Mouse (Mus musculus) T-helper 1 cell (primary cell): Measurements from ENCODE around the gene Pigk.
"Not testable (repeated sequence)": the region's sequence is repeated elsewhere in the genome, so short reads cannot be mapped to it uniquely, and the experiment has no call there.

Experiments
- in situ Hi-C: fragments of 300-600 bp; cut with MboI, MseI; formaldehyde crosslinking; loops from one replicate; pipeline ENCODE4 v1.15.1; 2025; ENCODE audit warnings: high pct_unique_total_duplicates

Pigk gene

DNA sequence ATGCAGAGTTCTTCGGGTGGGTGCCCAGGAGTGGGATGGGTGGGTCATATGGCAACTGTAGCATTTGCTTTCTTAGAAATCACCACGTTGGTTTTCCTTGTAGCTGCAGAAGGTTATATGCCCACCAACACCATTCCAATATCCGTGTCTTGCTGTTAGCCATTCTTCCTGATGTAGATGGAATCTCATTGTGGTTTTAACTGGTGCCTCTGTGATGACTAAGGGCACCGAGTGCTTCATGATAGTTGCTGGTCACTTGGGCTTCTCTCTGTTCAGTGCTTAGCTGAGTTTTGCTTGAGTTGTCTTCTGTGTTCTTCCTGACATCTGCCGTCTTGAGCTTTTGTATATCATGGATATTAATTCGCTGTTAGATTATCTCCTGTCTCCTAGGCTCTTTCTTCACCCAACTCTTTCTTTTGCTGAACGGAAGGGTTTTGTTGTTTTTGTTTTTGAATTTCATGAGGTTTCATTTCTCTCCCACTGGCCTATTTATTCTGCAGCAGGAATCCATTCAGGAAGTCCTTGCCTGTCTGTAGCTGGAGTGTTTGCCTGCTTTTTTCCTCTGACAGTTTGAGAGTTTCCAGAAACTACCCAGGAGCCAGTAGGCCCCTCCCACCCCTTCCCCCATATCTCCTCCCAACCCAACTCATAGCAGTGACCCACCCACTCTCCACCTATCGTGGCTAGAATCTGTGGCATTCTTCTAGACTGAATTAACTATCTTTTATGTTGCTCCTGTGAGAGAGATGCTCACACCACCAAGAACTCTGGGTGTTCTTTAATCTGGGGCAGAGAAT lies 50.8 kb downstream of the Pigk start:
- in situ Hi-C loops: no loop called here

DNA sequence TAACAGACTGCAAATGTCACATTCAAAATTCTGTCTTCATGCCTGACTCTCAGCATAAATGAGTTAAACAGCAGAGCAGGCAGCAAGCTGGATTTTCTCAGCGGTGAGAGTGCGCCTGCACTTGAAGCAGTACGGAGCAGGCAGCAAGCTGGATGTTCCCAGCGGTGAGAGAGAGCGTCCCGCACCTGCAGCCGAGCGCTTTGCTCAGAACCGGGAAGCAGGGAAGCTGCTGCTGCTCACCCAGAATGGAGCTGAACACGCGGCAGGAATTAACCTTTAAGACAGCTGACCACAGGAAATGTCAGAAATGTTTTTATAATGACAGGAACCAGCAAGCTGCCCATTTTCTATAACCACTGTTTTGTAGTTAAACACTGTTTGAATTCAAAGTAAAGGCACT lies 53.6 kb downstream of the Pigk start:
- in situ Hi-C loops: no loop called here

DNA sequence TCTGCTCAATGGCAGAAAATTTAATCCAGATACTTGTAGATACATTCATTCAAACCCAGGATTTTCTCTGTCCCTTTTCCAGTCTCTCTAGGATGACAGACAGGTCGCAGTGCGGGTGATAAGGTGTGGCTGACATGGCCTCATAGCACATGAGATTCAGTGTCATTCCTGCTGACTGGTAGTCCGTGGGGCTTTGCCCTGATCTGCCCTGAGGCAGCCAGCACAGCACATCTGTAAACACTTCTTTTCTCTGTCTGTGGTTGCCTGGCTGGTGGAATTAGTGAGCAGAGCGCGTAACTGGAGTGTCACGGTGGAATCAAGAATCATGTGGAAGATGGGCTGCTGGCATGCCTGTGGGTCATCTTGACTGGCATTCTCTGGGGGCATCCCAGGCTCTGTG lies 56.2 kb downstream of the Pigk start:
- in situ Hi-C loops: no loop called here

DNA sequence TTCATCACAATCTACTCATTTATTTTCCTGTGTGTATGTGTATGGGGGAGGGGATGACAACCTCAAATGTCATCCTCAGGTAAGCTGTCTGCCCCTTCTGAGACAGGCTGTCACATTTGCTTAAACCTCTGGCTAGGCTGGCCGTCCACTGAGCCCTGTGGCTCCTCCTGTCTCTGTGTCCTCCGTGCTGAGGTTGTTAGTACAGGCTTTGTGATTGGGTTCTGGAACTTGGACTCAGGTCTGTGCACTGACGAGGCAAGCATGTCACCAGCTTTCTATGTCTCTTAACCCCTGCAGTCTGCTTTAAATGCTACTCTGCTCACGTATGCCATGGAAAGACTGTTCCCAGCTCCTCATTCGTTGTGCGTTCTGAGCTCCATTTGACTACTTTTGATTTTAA lies 62.5 kb downstream of the Pigk start:
- in situ Hi-C loops: no loop called here

DNA sequence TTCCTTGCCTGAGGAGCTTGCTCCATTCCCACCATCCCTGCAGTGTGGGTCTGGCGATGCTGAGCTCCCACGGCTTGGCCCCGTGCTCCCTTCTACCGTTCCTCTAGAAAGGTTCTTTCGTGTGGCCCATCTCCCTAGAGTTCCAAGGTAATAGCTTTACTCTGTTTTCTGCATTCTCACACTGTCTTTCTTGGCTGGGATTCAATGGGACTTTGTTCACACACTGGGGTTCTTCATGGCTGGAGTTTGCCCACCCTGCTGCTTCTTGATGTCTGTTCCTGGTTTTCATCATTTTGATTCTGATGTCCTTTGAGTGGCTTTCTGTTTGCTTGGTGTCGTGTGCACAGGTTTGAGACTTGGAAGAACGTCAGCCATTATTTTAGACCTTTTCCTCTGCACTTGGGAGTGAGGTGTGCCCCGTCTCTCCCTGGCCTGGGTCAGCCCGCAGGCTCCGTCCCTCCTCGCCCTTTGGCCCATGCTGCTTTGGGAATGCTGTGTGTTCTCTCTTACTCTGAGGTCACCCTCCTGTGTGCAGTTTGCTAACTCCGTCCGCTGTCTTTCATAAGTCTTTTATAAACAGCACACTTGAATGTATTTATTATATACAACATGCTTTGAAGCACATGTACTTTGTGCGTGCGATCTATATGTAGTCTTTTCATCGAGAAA lies 63.1 kb downstream of the Pigk start:
- in situ Hi-C loops: no loop called here

DNA sequence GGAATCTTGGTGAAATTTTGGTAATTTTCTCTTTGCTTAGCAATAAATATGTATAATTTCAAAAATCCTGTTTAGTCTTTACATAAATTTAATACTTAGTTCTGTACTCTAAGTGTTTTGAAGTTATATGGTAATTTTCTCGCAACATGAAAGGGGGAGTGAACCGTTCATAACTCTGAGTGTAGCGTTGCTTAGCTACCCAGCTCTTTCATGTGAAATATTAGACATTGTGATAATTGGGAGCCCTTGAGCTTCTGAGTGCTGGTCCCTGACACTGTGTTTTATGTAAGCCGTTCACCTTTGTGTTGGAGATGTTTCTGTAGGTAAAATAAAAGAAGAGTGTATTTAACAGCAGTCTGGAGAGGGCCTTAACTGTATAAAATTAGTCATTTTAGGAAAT lies 65.9 kb downstream of the Pigk start:
- in situ Hi-C loops: loop anchor here (5.0 kb wide), 2 partner anchors 67 to 872 kb away; no protein-coding TSS in a partner anchor

DNA sequence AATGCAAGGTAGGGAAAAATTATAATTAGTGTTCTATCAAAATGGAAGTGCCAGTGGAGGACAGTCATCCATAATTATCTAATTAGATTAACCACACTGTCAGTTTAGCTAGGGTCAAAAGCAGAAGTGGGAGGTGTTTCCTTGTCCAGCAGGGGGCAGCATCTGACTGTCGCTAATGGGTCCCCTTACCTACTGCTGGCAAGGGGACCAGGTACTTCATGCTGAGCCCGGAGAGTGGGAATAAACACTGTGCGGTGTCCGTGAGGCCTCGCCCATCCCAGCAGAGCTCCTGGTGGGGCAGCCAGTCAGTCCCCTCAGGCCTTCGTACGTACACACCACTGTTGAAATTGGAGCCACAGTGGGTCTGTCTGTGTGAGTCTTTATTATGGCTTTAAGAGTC lies 69.9 kb downstream of the Pigk start:
- in situ Hi-C loops: loop anchor here (5.0 kb wide), 2 partner anchors 64 to 869 kb away; no protein-coding TSS in a partner anchor

DNA sequence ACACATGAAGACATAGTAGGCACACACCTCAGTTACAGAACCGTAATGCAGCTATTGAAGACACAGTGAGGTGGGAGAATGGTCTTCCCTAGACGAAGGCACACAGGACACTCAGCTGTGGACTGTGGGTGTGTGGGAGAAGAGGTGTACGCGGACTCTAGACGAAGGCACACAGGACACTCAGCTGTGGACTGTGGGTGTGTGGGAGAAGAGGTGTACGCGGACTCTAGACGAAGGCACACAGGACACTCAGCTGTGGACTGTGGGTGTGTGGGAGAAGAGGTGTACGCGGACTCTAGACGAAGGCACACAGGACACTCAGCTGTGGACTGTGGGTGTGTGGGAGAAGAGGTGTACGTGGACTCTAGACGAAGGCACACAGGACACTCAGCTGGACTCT lies 70.5 kb downstream of the Pigk start:
- in situ Hi-C loops: loop anchor here (5.0 kb wide), 2 partner anchors 63 to 868 kb away; no protein-coding TSS in a partner anchor

DNA sequence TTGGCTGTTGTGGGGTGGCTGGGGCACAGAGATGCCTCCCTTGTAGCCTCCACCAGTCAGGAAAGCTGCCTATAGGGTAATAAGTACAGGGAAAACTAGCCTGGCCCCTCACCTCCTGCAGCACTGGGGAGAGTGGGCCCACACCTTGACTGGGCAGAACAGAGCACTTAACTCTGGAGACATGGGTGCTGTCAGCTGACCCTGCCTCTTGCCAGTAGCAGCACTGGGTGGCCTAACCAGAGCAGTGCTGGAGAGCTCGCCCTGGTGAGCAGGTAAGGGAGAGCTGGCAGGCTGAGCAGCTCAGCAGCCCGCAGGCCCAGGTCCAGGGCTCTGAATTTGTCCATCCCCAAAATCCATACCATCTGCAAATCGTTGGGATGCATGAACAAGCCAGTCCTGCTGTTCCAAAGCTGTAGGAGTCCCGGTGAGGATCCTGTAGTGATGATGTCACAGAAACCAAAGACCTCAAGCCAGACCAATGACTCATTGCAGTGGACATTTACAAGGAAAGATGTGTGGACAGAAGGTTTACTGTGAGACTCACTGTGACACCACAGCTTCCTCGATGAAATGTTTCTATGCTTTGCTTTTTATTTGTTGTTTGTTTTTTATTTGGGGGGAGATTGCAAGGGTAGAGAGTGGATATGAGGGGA lies 74.5 kb downstream of the Pigk start:
- in situ Hi-C loops: not testable (repeated sequence)

DNA sequence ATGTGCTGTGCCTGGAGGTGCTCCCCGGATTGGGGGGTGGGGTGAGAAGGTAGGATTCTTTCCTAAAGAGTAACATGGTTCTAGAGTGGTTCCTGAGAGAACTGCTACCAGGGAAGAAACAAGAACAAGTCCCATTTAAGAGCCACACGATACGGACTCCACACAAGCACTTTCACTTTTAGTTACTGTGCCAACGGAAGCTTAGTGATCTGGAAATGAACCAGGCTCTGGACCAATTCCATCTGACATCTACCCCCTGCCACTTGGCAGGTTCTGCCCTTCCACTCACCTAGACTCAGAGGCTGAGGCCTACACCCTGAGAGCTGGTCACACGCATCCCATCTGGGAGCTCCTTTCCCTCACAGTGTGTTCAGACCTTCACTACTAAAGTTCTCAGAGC lies 78.7 kb downstream of the Pigk start:
- in situ Hi-C loops: no loop called here

DNA sequence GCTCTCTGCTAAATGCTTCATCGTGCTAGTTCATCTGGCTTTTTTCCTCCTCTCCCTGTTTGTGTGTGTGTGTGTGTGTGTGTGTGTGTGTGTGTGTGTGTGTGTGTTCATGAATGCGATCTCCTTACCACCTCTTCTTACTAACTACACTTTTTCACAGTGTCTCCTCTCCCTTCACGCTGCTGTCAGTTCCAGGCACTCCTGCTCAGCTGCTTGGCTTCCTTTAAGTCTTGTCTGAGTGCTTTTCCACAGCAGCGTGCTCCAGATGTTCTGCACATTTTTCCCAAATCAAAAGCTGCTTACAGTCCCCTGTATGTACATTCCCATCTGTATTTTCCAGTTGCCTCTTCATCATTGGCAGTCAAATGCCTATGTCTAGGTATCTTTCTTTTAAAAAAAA lies 79.1 kb downstream of the Pigk start:
- in situ Hi-C loops: no loop called here

DNA sequence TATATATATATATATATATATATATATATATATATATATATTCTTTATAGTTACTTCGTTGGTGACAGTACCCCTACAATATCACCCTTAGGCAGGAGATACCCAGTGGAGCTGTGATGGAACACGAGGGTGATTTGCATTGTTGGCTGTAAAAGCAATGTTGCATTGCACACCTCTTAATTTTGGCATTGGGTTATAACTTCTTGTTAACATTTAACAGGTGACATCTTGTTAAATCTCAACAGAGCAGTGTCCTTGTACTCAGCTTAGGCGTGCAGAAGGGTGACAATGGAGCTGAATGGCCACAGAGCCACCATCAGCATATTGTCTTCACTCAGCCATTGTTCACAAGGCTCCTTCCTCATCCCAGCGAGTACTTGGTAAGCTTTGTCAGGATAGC lies 82.3 kb downstream of the Pigk start:
- in situ Hi-C loops: no loop called here

DNA sequence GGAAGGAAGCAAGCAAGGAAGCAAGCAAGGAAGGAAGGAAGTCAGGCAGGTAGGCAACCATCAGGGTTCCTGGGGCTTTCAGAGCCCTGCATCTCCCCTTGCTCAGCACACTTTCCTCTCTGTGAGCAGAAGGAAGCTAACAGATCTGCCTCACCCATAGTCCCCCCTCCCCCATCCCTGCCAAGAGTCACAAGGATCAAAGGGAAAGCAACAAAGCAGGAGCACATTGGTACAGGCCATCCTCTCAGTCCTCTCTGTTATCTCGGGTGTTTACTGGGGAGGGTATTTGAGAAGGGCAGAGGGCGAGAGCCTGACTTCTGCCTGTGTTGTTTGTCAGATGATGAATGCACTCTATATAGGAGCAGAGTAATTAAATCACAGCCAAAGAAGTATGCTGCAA lies 83.5 kb downstream of the Pigk start:
- in situ Hi-C loops: no loop called here

DNA sequence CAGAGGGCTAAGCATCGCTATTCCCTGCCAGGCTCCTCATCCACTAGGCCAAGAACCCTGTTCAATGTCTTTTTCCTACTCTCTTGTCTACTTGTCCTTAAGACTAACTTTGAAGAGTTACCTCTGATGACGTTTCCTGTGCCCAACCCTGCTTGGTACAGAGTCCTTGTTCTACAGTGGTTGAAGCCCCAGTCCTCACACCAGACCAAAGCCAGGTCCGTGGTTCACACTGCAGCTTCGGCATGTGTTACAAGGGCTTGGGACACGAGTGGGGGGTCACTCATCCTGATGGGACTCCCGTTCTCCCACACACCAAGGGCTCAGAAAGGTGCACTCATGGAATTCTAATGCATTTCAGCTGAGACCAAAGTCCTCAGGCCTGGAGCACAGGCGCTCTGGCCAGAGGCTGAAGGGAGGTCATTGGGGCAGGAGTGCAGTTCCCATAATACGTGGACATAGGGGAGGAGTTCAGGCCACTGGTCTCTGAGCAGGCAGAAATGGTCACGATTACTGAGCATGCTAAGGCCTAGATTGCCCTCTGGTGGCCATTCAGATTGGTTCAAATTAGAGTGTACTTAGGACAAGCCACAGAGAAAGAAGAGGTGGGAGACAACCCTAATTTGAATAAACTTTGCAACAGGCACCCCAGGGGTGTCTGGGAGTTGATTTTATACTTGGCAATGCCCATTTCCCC lies 86.0 kb downstream of the Pigk start:
- in situ Hi-C loops: no loop called here

DNA sequence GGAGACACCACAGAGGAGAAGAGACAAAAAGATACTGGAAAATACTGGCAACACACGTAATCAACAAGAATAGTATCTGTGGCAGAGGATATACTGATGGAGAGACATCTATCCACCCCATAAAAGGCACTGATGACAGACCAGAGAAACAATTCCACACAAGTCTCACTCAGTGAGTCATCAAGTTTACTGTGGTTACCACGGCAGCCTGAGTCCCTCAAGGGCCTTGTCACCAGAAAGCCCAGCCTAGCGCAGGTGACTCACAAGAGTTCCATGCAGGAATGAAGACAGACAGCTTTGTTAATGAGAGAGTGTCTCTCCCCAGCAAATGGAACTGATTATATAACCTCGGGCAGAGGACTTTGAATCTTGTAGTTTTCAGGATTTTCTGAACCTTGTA lies 100.0 kb downstream of the Pigk start:
- in situ Hi-C loops: no loop called here

DNA sequence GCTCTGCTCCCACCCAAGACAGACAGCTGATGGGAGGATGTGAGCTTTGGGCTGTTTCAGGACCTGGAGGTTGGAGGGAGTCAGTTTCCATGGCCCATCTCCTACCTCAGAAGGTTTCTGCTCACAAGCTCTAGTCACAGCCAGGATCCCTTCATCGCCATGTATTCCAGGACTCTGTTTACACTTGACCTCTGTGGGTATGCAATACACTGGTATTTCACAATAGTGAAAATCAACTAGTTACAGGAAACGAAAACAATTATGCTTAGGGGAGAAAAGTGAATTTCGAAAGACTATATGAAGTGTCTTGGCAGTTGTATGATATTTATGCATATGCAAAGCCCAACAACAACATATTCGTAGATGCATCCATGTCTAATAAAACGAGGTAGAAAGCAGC lies 101.2 kb downstream of the Pigk start:
- in situ Hi-C loops: no loop called here

DNA sequence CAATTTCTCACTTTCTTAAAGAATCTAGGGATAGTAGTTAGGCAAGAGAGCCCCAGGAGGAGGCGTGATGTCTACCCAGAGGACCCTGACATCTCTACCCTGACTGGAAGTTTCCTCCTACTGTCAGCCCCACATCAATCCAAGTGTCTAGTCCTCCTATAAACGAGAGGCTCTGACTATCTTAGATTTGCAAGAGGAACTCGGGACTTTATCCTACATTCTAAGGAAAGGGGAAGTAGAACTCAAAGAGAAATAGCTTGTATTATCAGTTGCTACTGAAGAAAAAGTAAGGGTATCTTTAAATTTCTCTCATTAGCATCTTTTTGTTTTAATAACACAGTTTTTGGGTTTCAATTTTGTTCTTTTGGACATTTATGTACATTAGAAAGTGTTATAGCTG lies 106.5 kb downstream of the Pigk start:
- in situ Hi-C loops: no loop called here

DNA sequence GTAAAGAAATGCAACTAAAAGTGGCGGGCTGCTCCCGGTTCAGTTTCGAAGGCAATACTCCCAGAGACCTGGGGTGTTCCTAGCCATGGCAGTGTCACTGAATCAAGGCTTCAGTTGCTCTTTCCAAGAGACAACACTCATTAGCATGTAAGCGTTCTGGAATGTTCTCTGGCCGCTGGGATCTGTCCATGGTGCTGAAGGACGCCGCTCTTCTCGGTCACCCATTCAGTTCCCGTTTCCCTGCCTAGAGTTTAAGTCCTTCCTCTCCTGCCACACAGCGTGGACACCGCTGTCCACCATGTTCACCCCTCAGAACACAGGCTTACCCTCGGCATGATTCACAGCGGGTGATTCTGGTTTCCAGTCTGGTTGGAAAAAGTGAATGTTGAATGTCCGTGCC lies 107.3 kb downstream of the Pigk start:
- in situ Hi-C loops: no loop called here

DNA sequence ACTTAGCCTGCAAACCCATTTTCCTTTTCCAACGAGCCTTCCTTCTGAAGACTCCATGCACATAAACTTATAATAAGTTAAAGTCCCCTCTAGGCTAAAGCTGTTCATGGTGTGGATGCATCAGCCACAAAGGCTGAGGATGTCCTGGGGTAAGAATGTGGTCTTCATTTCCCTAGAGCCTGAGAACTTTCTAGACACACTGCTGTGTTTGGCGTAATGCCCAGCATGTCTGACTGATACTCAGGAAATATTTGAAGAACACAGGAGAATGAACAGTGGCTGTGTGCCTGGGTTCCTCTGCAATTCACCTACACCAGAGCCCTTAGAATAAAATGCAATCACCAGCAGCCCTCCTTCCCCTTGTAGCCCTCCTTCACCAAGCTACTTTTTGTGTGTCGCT lies 117.5 kb downstream of the Pigk start:
- in situ Hi-C loops: no loop called here

DNA sequence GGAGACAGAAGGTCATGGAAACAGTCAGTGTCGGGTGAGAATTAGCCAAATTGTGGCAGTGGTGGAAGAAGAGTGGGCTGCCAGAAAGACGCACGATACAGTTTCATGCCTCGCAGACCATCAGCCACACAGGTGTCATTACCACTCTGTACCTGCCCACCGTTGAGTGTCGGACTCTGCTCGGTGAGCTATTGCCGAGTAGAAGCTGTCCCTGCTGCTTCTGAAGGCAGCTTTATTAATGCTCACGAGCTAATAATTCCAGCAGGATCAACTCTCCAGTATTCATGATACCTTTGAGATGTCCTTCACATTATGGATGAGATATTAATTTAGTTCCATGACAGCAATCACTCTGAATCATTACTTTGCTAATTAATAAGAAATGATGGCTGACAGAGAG lies 118.1 kb downstream of the Pigk start:
- in situ Hi-C loops: no loop called here

DNA sequence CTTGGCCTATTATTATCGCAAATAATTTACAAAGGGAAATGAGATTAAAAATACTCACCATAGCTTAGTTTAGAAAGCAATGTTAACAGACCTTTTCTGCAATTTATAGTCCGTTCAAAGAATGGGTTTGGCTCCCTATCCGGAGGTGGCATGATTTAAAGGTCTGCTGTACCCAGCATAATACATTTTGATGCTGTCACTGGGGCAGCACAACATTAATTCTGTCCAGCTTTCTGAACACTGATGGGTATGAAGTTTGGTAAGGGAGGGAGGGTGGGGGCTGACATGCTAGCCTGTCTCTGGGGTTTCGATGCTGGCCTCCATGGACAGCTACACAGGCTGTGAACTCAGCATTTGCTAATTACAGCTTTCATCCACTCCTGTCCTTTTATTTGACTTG lies 118.5 kb downstream of the Pigk start:
- in situ Hi-C loops: no loop called here

DNA sequence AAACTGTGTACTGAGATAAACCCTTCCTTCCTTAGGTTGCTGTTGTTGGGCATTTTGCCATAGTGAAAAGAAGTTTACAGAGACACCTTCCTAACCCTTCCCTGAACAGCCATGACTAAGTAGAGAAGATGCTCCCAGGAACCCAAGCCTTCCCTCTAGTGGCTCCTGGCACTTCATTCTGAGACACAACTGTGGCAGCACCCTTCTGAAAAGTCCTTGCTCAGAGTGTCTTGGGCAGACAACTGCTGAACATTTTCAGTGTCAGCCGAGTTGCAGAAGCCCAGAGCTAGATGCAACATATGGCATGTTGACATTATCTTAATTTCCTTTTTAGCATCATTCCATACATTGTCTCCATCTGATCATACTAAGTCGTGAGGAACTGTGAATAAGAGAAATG lies 123.5 kb downstream of the Pigk start:
- in situ Hi-C loops: no loop called here
